Mouse (Mus musculus) myocyte (in vitro differentiated cells): ENCODE measurements around the gene Insc.

Experiments used
- CEBPB ChIP-seq: IDR thresholded peaks from 2 replicates; pipeline ENCODE4 v1.6.1; 2011; ENCODE audit warnings: mild to moderate bottlenecking, moderate library complexity; ENCODE audit not compliant: poor library complexity, insufficient read depth, severe bottlenecking
- E2F4 ChIP-seq: IDR thresholded peaks from one replicate; pipeline ENCODE4 v1.6.1; 2011; ENCODE audit warnings: mild to moderate bottlenecking, control low read depth, moderate library complexity; ENCODE audit not compliant: insufficient read depth
- MAX ChIP-seq: IDR thresholded peaks from one replicate; pipeline ENCODE4 v1.6.1; 2011; ENCODE audit warnings: low read depth, mild to moderate bottlenecking, control low read depth
- MYOD1 ChIP-seq, 3 experiments: IDR thresholded peaks; one replicate each; pipeline ENCODE4 v1.6.1; 2011; ENCODE audit warnings: control low read depth in 2 of 3, low read depth in 2 of 3, mild to moderate bottlenecking in 2 of 3, moderate library complexity in 1 of 3; ENCODE audit not compliant: insufficient read length in 2 of 3, control insufficient read depth in 1 of 3
- MYOG ChIP-seq, 3 experiments: IDR thresholded peaks; one replicate each; pipeline ENCODE4 v1.6.1; 2011; ENCODE audit warnings: control low read depth in 2 of 3, low read depth in 2 of 3, mild to moderate bottlenecking in 2 of 3; ENCODE audit not compliant: insufficient read length in 2 of 3, control insufficient read depth in 1 of 3, insufficient read depth in 1 of 3
- POLR2A ChIP-seq: IDR thresholded peaks from one replicate; pipeline ENCODE4 v1.6.1; 2011; ENCODE audit warnings: low read depth, mild to moderate bottlenecking, control low read depth, moderate library complexity; ENCODE audit not compliant: insufficient read length
- POLR2AphosphoS2 ChIP-seq: IDR thresholded peaks from one replicate; pipeline ENCODE4 v1.6.1; 2011; ENCODE audit warnings: low read depth, control low read depth; ENCODE audit not compliant: insufficient read length
- REST ChIP-seq: IDR thresholded peaks from one replicate; pipeline ENCODE4 v1.6.1; 2011; ENCODE audit warnings: mild to moderate bottlenecking, control low read depth, moderate library complexity; ENCODE audit not compliant: insufficient read depth, insufficient read length
- SRF ChIP-seq: IDR thresholded peaks from one replicate; pipeline ENCODE4 v1.6.1; 2011; ENCODE audit warnings: low read depth; ENCODE audit not compliant: control insufficient read depth, insufficient read length
- TCF12 ChIP-seq: IDR thresholded peaks from one replicate; pipeline ENCODE4 v1.6.1; 2011; ENCODE audit warnings: mild to moderate bottlenecking, control low read depth; ENCODE audit not compliant: poor library complexity, insufficient read depth, severe bottlenecking
- TCF3 ChIP-seq: IDR thresholded peaks from one replicate; pipeline ENCODE4 v1.6.1; 2011; ENCODE audit warnings: low read depth, control low read depth; ENCODE audit not compliant: insufficient read length
- USF1 ChIP-seq: IDR thresholded peaks from one replicate; pipeline ENCODE4 v1.6.1; 2011; ENCODE audit warnings: low read depth, mild to moderate bottlenecking, control low read depth, moderate library complexity

DNA sequence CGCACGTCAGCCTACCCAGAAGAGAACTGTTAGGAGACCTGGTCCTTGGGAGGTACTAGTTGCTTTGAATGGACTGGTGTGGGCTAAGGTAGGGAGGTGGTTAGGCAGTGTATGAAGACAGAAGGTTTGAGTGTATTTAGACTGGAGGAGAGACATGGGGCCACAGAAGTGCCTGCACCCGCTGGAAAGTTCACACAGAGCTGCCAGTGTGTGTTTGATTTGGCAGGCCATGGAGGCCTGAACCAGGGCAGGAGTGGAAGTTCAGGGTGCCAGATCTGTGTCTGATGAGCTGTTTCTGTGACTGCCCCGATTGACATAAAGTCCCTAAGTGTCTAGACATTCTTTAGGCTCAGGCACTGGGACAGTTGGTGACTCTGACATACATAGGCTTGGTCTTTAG is 25.5 kb downstream of the Insc start:
- TF ChIP-seq POLR2A (no peak), REST (no peak), USF1 (no peak), TCF12 (no peak), TCF3 (no peak), MAX (no peak), MYOG (IDR thresholded peaks at IDR 0.05; ENCODE audit: control insufficient read depth in 1 of 3, insufficient read depth in 1 of 3, insufficient read length in 2 of 3, low read depth in 2 of 3) (no peak), POLR2AphosphoS2 (no peak), MYOD1 (IDR thresholded peaks at IDR 0.05; ENCODE audit: control insufficient read depth in 1 of 3, insufficient read length in 2 of 3, low read depth in 2 of 3) (no peak), E2F4 (no peak), CEBPB (no peak), SRF (no peak)
